Comparison of ENCODE assay signal across 9 mouse cellular contexts in the genomic region with DNA sequence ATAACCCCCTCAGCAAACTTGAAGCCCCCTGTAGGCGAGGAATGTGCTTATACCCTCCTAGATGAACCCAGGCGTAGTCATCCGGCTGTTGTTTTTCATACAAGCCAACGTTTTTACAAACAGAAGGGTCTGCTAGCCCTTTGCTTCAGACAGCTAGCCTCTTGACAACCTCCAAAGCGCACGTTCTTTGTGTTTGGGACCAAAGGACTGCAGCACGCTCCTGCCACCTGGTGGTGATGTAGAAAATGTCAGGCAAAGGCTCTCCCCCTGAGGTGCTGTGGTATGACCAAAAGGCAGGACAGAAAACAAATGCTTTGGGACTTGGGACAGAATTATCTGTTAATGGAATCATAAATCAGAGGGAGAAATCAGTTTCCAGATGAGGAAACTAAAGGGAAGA.
A peak's percentile ranks its signal among the peaks of the same experiment; 100 is the strongest.
DNase-seq lines count a peak whose midpoint lies in the region; ATAC-seq and TF ChIP-seq lines count a peak whose summit lies in the region.
"Had no signal": no experiment of that assay in that cellular context is flagged by ENCODE, and none has a peak within 500 bp of the region (broad histone marks: within the 10 kb centered on the region; RNA-seq: fewer than 3 reads in every experiment).

No protein-coding gene starts in this region.

- H3K27ac ChIP-seq in forebrain, postnatal 0 days (ENCODE audit: low read depth, low read length) = no peak overlapping the region
- peak overlapping the region; percentile 59 for H3K27ac ChIP-seq in hindbrain, embryonic 10.5 days
- H3K27ac ChIP-seq: limb, embryonic 15.5 days had no signal

- peak; percentile 10 for DNase-seq in MEL-GATA-1-ER (ENCODE audit: extremely low read depth, low read depth)
- DNase-seq in forebrain, postnatal 0 days = peak; percentile 90
- peak; percentile 78 for DNase-seq in hindbrain, embryonic 10.5 days (ENCODE audit: low spot score)
- DNase-seq in layer of hippocampus, postnatal 14 days (ENCODE audit: low spot score in 2 of 2) = peak; percentile 76 to 84
- DNase-seq in right cerebral cortex, postnatal 14 days = peak; percentile 72
- peak; percentile 67 to 84 for DNase-seq in urinary bladder, postnatal 4 days (ENCODE audit: low spot score in 2 of 2)

- H3K9ac ChIP-seq in forebrain, postnatal 0 days = no peak overlapping the region
- H3K9ac ChIP-seq: limb, embryonic 15.5 days had no signal

- H3K4me1 ChIP-seq in forebrain, postnatal 0 days (ENCODE audit: insufficient read depth) = no peaks in the 10 kb centered on the region
- H3K4me1 ChIP-seq in hindbrain, embryonic 10.5 days (replicated peaks) = peaks cover 20% of the 10 kb centered on the region
- H3K4me1 ChIP-seq: limb, embryonic 15.5 days had no signal

- peak; percentile 97 for TF ChIP-seq CTCF in forebrain, postnatal 0 days (IDR thresholded peaks at IDR 0.05; ENCODE audit: low read depth)

- no peaks in the 10 kb centered on the region for H3K9me3 ChIP-seq in forebrain, postnatal 0 days (ENCODE audit: low read length)
- no peaks in the 10 kb centered on the region for H3K9me3 ChIP-seq in hindbrain, embryonic 10.5 days
- H3K9me3 ChIP-seq: limb, embryonic 15.5 days had no signal

- no peaks in the 10 kb centered on the region for H3K27me3 ChIP-seq in forebrain, postnatal 0 days (ENCODE audit: insufficient read depth, low read length)
- H3K27me3 ChIP-seq in hindbrain, embryonic 10.5 days (ENCODE audit: insufficient read depth, poor library complexity, severe bottlenecking) = 0 out of 2 replicates have a peak, but pooled peaks cover 5% of the 10 kb centered on the region
- H3K27me3 ChIP-seq: limb, embryonic 15.5 days had no signal

- no peaks in the 10 kb centered on the region for H3K36me3 ChIP-seq in forebrain, postnatal 0 days (ENCODE audit: insufficient read depth)
- H3K36me3 ChIP-seq in hindbrain, embryonic 10.5 days = no peaks in the 10 kb centered on the region
- H3K36me3 ChIP-seq: limb, embryonic 15.5 days had no signal

- no peak overlapping the region for H3K4me2 ChIP-seq in forebrain, postnatal 0 days (ENCODE audit: low read depth)
- H3K4me2 ChIP-seq: limb, embryonic 15.5 days had no signal

- no peak overlapping the region for H3K4me3 ChIP-seq in forebrain, postnatal 0 days (ENCODE audit: low read depth, low read length)
- no peak overlapping the region for H3K4me3 ChIP-seq in hindbrain, embryonic 10.5 days
- H3K4me3 ChIP-seq: limb, embryonic 15.5 days had no signal

- ATAC-seq in cerebellum, adult (ENCODE audit: insufficient number of reproducible peaks, low FRiP score, low TSS enrichment) = peak; percentile 51; the same call in 1 of the 2 replicates
- ATAC-seq in forebrain, postnatal 0 days = peak; percentile 72
- peak; percentile 90 for ATAC-seq in megakaryocyte progenitor cell, adult 5-6 weeks (replicated peaks; ENCODE audit: poor library complexity)

- WGBS in forebrain, postnatal 0 days = 3% methylated on average over 7 of the region's 7 CpGs
- WGBS in hindbrain, embryonic 10.5 days = 2% methylated on average over 7 of the region's 7 CpGs

Comparison
In these comparisons a context has a peak if more than half of its experiments do, and no peak if none do; other contexts are left out.
1. DNase-seq: peak in every context shown above with its lines; median percentile 90 in forebrain, postnatal 0 days; 80 in layer of hippocampus, postnatal 14 days; 78 in hindbrain, embryonic 10.5 days; 76 in urinary bladder, postnatal 4 days; 72 in right cerebral cortex, postnatal 14 days; 10 in MEL-GATA-1-ER.